Mouse (Mus musculus) CH12.LX (cell line): ENCODE measurements around the gene Dennd2d. TPM values are rescaled to one million over a fixed set of nuclear protein-coding genes. Genes with fewer than 3 reads are reported as not detected.

ENCODE experiments used
- DNase-seq: peaks from one replicate; pipeline ENCODE4 v3.0.0-alpha.2; 2013; ENCODE audit errors: extremely low read depth
- H3K27ac ChIP-seq: 2 replicates; pipeline ENCODE4 v1.5.1; 2012; ENCODE audit warnings: low read depth, mild to moderate bottlenecking, control low read depth, moderate library complexity; ENCODE audit not compliant: insufficient read depth
- H3K27me3 ChIP-seq: replicated peaks from 2 replicates; pipeline ENCODE3; 2012; ENCODE audit warnings: inconsistent platforms
- H3K36me3 ChIP-seq, 2 experiments: replicated peaks in 1 of 2; 2 replicates each; pipeline versions ENCODE3 to v1.6.1; 2012; ENCODE audit warnings: inconsistent platforms in 1 of 2, low read length in 1 of 2, mild to moderate bottlenecking in 1 of 2, mixed read lengths in 1 of 2, moderate library complexity in 1 of 2; ENCODE audit not compliant: control insufficient read depth in 1 of 2, insufficient read depth in 1 of 2
- H3K4me1 ChIP-seq, 2 experiments: 2 replicates each; pipeline ENCODE4 v1.6.1; 2012; ENCODE audit warnings: inconsistent platforms in 1 of 2, moderate library complexity in 1 of 2; ENCODE audit not compliant: insufficient read depth in 2 of 2, control insufficient read depth in 1 of 2
- H3K4me2 ChIP-seq: 2 replicates; pipeline ENCODE4 v1.6.1; 2012; ENCODE audit warnings: low read depth, mild to moderate bottlenecking, control low read depth; ENCODE audit not compliant: poor library complexity, insufficient read depth, severe bottlenecking
- H3K4me3 ChIP-seq, 3 experiments: fragments of 150-350 bp in 1 of 3; sonication (generic) in 1 of 3; replicated peaks in 1 of 3; 2 replicates each; pipeline versions ENCODE3 to v1.5.1; 2011 to 2012; ENCODE audit warnings: low read depth in 2 of 3, low read length in 2 of 3, mild to moderate bottlenecking in 2 of 3, moderate library complexity in 2 of 3, control low read depth in 1 of 3, improper control_type of control experiment in 1 of 3, inconsistent platforms in 1 of 3, mixed read lengths in 1 of 3; ENCODE audit not compliant: poor library complexity in 1 of 3
- H3K79me2 ChIP-seq: replicated peaks from 2 replicates; pipeline ENCODE4 v1.6.1; 2012; ENCODE audit warnings: mild to moderate bottlenecking, moderate library complexity; ENCODE audit not compliant: control insufficient read depth, poor library complexity, insufficient read depth, severe bottlenecking; ENCODE audit errors: extremely low read depth
- H3K9ac ChIP-seq: 2 replicates; pipeline ENCODE4 v1.6.1; 2012; ENCODE audit warnings: low read depth, mild to moderate bottlenecking, control low read depth, moderate library complexity; ENCODE audit not compliant: insufficient read depth
- H3K9me3 ChIP-seq: replicated peaks from 2 replicates; pipeline ENCODE3; 2012; ENCODE audit warnings: low read length, inconsistent platforms, mixed read lengths
- BHLHE40 ChIP-seq: IDR thresholded peaks from 2 replicates; pipeline ENCODE4 v1.6.1; 2011; ENCODE audit warnings: mild to moderate bottlenecking, low read depth, low read length, improper control_type of control experiment
- CHD1 ChIP-seq: IDR thresholded peaks from 2 replicates; pipeline ENCODE4 v1.6.1; 2012; ENCODE audit warnings: low read depth, low read length, improper control_type of control experiment, inconsistent platforms
- ELF1 ChIP-seq: IDR thresholded peaks from 2 replicates; pipeline ENCODE4 v1.6.1; 2014; ENCODE audit warnings: low read depth, mild to moderate bottlenecking, inconsistent platforms, low read length, improper control_type of control experiment
- EP300 ChIP-seq: IDR thresholded peaks from 2 replicates; pipeline ENCODE4 v1.6.1; 2011; ENCODE audit warnings: low read length, improper control_type of control experiment
- HCFC1 ChIP-seq: IDR thresholded peaks from 2 replicates; pipeline ENCODE4 v1.6.1; 2012; ENCODE audit warnings: low read depth, mild to moderate bottlenecking, inconsistent platforms, low read length, improper control_type of control experiment
- IRF4 ChIP-seq: IDR thresholded peaks from 2 replicates; pipeline ENCODE4 v1.6.1; 2014; ENCODE audit warnings: low read depth, mild to moderate bottlenecking, inconsistent platforms, low read length, improper control_type of control experiment
- JUN ChIP-seq: IDR thresholded peaks from 2 replicates; pipeline ENCODE4 v1.6.1; 2011; ENCODE audit warnings: low read depth, mild to moderate bottlenecking, low read length, improper control_type of control experiment, moderate library complexity; ENCODE audit not compliant: insufficient read depth
- KAT2A ChIP-seq: IDR thresholded peaks from 2 replicates; pipeline ENCODE4 v1.6.1; 2012; ENCODE audit warnings: low read length, improper control_type of control experiment, inconsistent platforms; ENCODE audit not compliant: insufficient replicate concordance
- MEF2A ChIP-seq: IDR thresholded peaks from 2 replicates; pipeline ENCODE4 v1.6.1; 2014; ENCODE audit warnings: low read depth, mild to moderate bottlenecking, inconsistent platforms, low read length, improper control_type of control experiment, borderline replicate concordance
- MYC ChIP-seq: IDR thresholded peaks from 2 replicates; pipeline ENCODE4 v1.6.1; 2011; ENCODE audit warnings: low read depth, mild to moderate bottlenecking, improper control_type of control experiment, low read length
- NRF1 ChIP-seq: IDR thresholded peaks from 2 replicates; pipeline ENCODE4 v1.6.1; 2014; ENCODE audit warnings: low read depth, mild to moderate bottlenecking, inconsistent platforms, low read length, improper control_type of control experiment, moderate library complexity
- POLR2A ChIP-seq: IDR thresholded peaks from 2 replicates; pipeline ENCODE4 v1.6.1; 2011; ENCODE audit warnings: low read depth, mild to moderate bottlenecking, improper control_type of control experiment, low read length
- POLR2AphosphoS2 ChIP-seq: IDR thresholded peaks from 2 replicates; pipeline ENCODE4 v1.6.1; 2011; ENCODE audit warnings: low read depth, low read length, improper control_type of control experiment
- RAD21 ChIP-seq: IDR thresholded peaks from 2 replicates; pipeline ENCODE4 v1.6.1; 2011; ENCODE audit warnings: low read depth, mild to moderate bottlenecking, low read length, improper control_type of control experiment, moderate library complexity
- RCOR1 ChIP-seq: conservative IDR thresholded peaks from 2 replicates; pipeline ENCODE4 v1.6.1; 2012; ENCODE audit warnings: low read depth, mild to moderate bottlenecking, inconsistent platforms, low read length, improper control_type of control experiment
- SIN3A ChIP-seq: IDR thresholded peaks from 2 replicates; pipeline ENCODE4 v1.6.1; 2012; ENCODE audit warnings: low read length, improper control_type of control experiment, inconsistent platforms
- SMC3 ChIP-seq: IDR thresholded peaks from 2 replicates; pipeline ENCODE4 v1.6.1; 2011; ENCODE audit warnings: low read depth, low read length, improper control_type of control experiment
- TCF12 ChIP-seq: IDR thresholded peaks from 2 replicates; pipeline ENCODE4 v1.6.1; 2014; ENCODE audit warnings: low read depth, mild to moderate bottlenecking, inconsistent platforms, low read length, improper control_type of control experiment
- USF1 ChIP-seq: IDR thresholded peaks from 2 replicates; pipeline ENCODE4 v1.6.1; 2014; ENCODE audit warnings: low read depth, mild to moderate bottlenecking, inconsistent platforms, low read length, improper control_type of control experiment
- USF2 ChIP-seq: conservative IDR thresholded peaks from 2 replicates; pipeline ENCODE4 v1.6.1; 2011; ENCODE audit warnings: low read depth, low read length, improper control_type of control experiment
- ZNF384 ChIP-seq: IDR thresholded peaks from 2 replicates; pipeline ENCODE4 v1.6.1; 2012; ENCODE audit warnings: low read depth, low read length, improper control_type of control experiment, inconsistent platforms
- dilution Hi-C: fragments of 300-500 bp; cut with MboI; formaldehyde crosslinking; loops from 2 replicates; pipeline ENCODE4 v1.14.3; 2020; ENCODE audit warnings: low sequenced_read_pairs; ENCODE audit not compliant: extremely low pct_unique_long_range_greater_than_20kb, extremely low pct_ligation_motif_present
- in situ Hi-C: fragments of 300-500 bp; cut with MboI; formaldehyde crosslinking; loops from 3 replicates; pipeline ENCODE4 v1.14.3; 2019; ENCODE audit warnings: low sequenced_read_pairs, low pct_ligation_motif_present, low pct_unique_long_range_greater_than_20kb, mixed read lengths
- polyA plus RNA-seq: library from polyadenylated mRNA; unstranded; fragments of >175 nt; gene quantifications from 2 replicates; pipeline ENCODE4 v1.2.1, GENCODE M21; 2012; ENCODE audit warnings: low read depth; ENCODE audit not compliant: insufficient read length
- total RNA-seq, 2 experiments: library from RNA; depleted of rRNA; stranded (reverse); fragments of 300-350 nt in 1 of 2; fragments of >200 nt in 1 of 2; gene quantifications; 2 replicates each; pipeline ENCODE4 v1.2.3; 2012 to 2014

The Dennd2d gene
- total and polyA plus RNA-seq, 3 experiments = 30.4 to 39.8 (median 38.2) TPM

DNA sequence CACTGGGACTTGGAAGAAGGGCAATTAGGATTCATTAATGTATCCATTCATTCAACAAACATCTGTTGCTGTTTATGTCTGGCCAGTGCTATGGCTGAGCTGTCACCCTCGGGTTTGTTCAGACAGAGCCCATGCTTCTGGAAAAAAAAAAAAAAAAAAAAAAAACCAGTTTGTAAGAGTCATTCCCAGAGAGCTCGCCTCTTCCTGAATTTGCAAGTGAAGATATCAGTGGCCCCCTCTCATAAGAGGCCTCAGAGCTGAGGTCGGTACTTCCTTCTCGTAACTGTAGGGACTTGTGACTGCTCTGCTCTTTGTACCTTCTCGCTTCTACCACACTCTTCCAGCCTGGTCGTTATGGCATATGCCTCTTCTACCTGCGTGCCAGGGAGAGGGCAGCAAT, 1.1 kb downstream of the Dennd2d start:
- Histone ChIP-seq H3K79me2 (peaks cover 13% of the 10 kb centered on the region), H3K9ac (peak overlapping the region; percentile 62), H3K36me3 (peaks cover 9 to 42% of the 10 kb centered on the region in 2 experiments), H3K27ac (peak overlapping the region; percentile 80), H3K27me3 (no peaks in the 10 kb centered on the region), H3K4me2 (peak overlapping the region; percentile 96), H3K4me1 (peaks cover 2 to 37% of the 10 kb centered on the region in 2 experiments), H3K9me3 (no peaks in the 10 kb centered on the region), H3K4me3 (peak overlapping the region; percentile 64 to 74 (median 70))
- DNase-seq = no peak
- dilution Hi-C loops (no loop called here), in situ Hi-C loops (loop anchor here (25.0 kb wide), 1 partner anchor 404 kb away; no protein-coding TSS in a partner anchor)
- TF ChIP-seq SIN3A (no peak), MEF2A (no peak), JUN (no peak), IRF4 (peak; percentile 68), HCFC1 (no peak), ELF1 (no peak), KAT2A (no peak), RAD21 (no peak), NRF1 (no peak), BHLHE40 (0 out of 2 replicates have a peak, but pooled peaks have one; percentile 11), ZNF384 (peak; percentile 96), POLR2A (no peak), EP300 (peak; percentile 52), CHD1 (0 out of 2 replicates have a peak, but pooled peaks have one; percentile 54), USF2 (no peak), MYC (0 out of 2 replicates have a peak, but pooled peaks have one; percentile 4)

DNA sequence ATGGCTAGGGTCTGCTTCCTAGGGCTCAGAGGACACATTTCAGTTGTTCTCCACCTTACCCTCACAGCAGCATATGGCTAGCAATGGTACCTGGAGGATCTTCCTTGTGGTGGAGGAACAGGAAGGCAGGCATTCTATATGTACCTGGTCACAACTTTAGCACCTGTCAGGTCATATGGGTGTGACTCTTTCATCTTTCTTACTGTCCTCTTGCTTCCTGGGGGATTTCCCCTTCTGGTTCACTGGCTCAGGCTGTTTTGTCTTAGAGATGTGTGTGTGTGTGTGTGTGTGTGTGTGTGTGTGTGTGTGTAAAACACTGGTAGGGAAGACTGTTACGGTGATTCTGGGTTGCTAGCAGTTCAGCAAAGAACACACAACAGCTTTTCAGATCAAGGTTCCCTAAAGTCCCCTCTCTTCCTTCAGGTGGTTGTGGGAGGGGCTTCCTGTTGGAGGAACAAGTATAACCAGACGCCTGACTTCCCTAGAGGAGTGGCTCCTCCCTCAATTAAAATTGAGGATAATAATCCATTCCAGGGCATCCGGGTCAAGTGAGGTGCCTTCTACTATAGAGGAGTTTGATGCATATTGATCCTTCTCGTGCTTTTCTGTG, 1.7 kb downstream of the Dennd2d start:
- Histone ChIP-seq H3K27me3 (no peaks in the 10 kb centered on the region), H3K79me2 (peaks cover 13% of the 10 kb centered on the region), H3K27ac (peak overlapping the region; percentile 80), H3K4me1 (peaks cover 7 to 43% of the 10 kb centered on the region in 2 experiments), H3K4me2 (peak overlapping the region; percentile 96), H3K9me3 (no peaks in the 10 kb centered on the region), H3K36me3 (peaks cover 12 to 44% of the 10 kb centered on the region in 2 experiments), H3K9ac (peak overlapping the region; percentile 79), H3K4me3 (peak overlapping the region; percentile 64 to 74 (median 70))
- TF ChIP-seq MYC = 0 out of 2 replicates have a peak, but pooled peaks have one; percentile 27
- TF ChIP-seq EP300 = peak; percentile 47; the same call in 1 of the 2 replicates
- TF ChIP-seq ELF1 = peak; percentile 75
- TF ChIP-seq MEF2A = peak; percentile 50; the same call in 1 of the 2 replicates
- TF ChIP-seq SMC3 = no peak
- no peak for TF ChIP-seq USF1
- no peak; the same call in none of the 2 replicates for TF ChIP-seq SIN3A
- peak; percentile 56 for TF ChIP-seq BHLHE40
- TF ChIP-seq POLR2AphosphoS2 = no peak
- no peak for TF ChIP-seq RCOR1
- TF ChIP-seq TCF12 = peak; percentile 16; the same call in 1 of the 2 replicates
- 0 out of 2 replicates have a peak, but pooled peaks have one; percentile 18 for TF ChIP-seq JUN
- peak; percentile 41; the same call in 1 of the 2 replicates for TF ChIP-seq IRF4
- in situ Hi-C loops = loop anchor here (25.0 kb wide), 1 partner anchor 403 kb away; no protein-coding TSS in a partner anchor
- DNase-seq = peak; percentile 73
- dilution Hi-C loops = no loop called here
